Mouse (Mus musculus): Measurements from ENCODE around the gene Cep164.

The Cep164 gene

DNA sequence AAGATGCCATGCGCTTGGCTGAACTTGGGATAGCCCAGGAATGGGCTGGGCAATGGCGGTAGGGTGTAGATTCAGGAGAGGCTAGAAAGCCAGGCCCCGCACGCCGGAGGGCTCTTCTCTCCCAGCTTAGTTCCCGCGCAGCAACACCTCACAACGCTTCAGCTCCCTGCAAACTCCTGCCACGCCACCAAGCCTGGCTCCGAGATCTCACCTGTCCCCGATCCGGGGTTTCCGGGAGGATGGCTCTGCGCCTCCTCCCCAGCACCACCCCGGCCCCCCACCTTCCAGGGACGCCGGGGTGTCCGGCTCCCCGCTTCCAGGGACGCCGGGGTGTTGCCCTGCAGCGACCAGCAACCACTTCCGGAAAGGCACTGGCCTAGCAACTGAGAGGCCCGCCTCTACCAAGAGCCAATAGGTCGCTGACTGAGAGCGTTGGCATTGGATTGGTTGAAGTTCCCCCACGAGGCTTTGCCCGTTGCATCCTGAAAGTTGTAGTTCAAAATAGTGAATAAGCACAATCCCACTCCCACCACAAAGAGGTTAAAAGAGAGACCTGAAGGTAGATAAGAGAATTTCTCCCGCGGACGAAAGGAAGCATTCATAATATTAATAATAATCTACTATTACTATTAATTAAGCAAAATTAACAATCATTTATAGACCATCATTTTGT, at the start of gene Cep164:
TSS of gene Cep164 (minus strand) at position 401 of the 673 bp plus-strand sequence.
- DNase-seq (ENCODE audit: low read depth, low spot score): peak; percentile 96

DNA sequence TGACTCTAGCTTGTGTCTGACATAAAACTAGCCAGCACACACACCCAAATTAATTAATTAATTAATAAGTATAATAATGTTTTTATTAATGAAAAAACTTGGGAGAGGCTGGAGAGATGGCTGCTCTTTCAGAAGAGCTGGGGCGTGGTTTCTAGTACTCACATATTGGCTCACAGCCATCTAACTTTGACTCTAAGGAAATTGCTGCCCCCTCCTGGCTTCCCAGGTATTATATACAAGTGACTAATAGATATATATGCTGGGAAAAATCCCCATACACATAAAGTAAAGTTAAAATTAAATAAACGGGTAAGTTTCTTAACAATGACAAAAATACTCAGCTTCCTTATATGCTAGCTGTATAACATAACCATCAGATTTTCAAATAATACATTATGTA, 49.4 kb upstream of the Cep164 start:
- peak; percentile 85 for DNase-seq (ENCODE audit: low read depth, low spot score)

DNA sequence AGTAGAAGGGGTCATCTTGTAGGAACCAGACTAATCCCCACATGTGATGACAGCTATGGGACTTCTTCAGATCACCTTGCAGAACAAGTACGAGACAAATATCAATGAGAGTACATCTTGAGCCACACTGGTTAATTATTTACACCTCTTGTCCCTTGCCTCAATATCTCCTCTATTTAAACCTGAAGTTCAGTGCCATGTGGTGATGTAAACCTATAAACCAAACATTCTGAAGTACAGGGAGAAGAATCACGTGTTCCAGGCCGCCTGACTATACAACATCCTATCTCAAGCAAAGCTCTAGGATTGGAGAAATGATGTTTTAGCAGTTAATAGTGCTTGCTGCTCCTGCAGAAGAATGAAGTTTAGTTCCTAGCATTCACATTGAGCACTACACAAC, 41.8 kb upstream of the Cep164 start:
- DNase-seq (ENCODE audit: low read depth, low spot score): no peak

DNA sequence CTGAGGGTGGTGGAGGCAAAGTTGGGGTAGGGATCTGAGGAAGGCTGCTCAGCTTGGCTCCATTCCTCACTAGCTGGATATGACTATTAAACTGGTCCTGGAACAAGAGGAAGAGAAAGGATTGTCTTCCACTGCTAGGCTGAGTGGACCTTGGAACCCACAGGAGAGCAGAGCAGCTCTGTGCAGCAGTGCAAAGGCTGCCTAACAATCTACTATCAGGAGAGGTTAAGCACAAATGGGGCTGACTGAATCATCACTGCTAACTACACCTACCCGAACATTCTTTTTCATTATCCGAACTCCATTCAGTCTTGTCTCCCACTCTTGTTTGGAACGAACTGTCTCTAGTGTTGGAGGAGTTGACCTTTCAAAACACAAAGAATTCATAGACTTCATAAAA, 40.7 kb upstream of the Cep164 start:
- DNase-seq (ENCODE audit: low read depth, low spot score): no peak

DNA sequence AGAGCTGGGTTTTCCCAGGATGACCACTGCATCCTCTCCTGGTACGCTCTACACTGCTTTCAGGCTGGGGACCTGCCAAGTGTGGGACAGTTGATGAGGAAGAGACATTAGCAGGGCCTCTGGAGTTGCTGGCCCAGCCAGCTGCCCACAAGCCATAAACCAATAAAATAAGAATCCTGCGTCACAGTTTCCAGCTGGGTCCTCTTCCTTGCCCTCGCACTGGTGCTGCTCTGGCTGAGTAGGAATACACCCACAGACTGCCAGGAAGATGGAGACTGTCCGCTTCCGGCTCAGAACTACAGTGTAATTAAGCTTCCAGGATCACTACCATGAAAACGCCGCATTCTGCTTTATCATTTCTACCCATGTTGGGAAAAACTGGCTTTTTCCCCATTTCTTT, 33.3 kb upstream of the Cep164 start:
- no peak for DNase-seq (ENCODE audit: low read depth, low spot score)

DNA sequence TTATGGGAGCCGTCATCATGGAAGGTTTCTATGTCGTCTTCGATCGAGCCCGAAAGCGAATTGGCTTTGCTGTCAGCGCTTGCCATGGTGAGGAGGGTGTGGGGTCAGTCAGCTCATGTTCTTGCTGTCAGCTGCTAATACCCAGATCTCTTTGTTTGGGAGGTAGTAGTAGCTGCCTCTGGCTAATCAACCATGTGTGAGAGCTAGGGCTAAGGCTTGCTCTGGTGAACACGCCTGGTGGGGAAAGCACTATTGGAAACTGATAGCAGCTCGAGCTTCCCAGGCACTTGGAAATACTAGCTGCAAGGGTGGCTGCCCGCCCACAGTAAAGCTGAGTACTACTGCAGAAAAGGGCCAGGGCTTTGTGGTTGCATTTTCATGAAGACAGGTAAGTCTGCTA, 30.9 kb upstream of the Cep164 start:
- DNase-seq (ENCODE audit: low read depth, low spot score): no peak

DNA sequence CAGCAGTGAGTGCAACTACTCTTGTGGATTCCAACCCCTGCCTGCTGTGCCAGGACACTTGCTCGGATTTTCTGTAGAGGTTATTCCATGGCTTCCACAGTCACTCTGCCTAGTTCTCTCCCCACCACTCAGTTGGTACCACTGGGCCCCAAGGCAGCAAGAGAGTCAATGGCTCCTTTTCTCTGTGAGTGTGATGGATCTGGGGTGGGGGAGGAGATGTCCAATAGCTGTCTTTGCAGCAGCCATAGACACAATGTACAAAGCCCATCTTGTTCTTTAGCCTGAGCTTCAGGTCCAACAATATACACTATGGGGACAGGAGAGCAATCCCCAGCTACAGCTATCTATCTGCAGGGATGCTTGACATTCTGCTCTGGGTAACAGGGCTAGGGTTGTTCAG, 25.6 kb upstream of the Cep164 start:
- DNase-seq (ENCODE audit: low read depth, low spot score): no peak

DNA sequence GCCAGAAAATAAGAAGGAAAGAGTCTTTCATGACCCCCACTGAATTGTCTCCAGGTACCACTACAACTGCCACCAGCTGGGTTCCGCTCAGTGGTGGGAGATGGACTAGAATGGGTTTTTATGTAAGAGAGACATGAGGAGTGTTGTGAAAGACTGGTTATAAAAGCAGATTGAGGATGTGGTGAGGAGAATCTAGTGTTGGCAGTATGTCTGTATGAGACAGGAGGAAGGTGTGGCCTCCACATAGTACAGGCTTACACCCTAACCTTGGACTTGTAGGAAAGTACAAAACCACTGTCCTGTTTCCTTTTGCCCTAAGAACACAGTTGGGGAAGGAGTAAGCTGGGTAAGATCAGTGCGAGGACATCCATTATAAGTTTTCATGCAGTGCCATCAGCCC, 25.2 kb upstream of the Cep164 start:
- DNase-seq (ENCODE audit: low read depth, low spot score): no peak

DNA sequence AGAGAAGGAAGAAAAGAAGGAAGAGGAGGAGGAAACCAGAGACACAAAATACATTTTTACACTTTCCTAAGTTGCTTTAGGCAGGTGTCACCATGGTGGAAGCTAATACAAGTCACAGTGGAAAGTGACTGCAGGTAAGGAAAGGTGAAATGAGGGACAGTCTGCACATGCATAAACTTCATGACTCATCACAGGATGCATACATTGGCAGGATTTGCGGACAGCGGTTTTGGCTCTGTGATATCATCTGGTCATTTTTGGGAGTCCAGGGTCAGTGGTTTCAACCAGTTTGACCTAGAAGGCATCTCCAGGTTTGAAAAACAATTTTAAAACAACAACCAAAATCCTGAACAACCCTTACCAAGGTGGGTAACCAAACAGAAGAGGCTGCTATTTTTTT, 23.3 kb upstream of the Cep164 start:
- DNase-seq (ENCODE audit: low read depth, low spot score): no peak

DNA sequence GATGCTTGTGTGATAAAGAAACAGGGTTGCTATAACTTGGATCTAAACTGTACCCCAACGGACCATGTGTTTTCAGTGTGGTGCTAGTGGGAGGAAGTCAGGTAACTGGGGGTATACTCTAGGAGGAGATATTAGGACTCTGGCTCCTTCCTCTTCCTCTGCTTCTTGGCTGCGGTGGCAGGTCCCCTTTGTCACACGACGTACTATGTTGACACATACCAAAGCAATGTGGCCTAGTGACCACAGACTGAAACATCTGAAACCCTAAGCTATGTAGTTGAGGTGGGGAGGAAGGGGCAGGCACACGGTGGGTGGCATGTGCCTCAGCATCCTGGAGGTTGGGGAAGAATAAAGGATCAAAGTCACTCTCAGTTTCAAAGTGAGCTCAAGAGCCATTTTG, 22.8 kb upstream of the Cep164 start:
- DNase-seq (ENCODE audit: low read depth, low spot score): no peak

DNA sequence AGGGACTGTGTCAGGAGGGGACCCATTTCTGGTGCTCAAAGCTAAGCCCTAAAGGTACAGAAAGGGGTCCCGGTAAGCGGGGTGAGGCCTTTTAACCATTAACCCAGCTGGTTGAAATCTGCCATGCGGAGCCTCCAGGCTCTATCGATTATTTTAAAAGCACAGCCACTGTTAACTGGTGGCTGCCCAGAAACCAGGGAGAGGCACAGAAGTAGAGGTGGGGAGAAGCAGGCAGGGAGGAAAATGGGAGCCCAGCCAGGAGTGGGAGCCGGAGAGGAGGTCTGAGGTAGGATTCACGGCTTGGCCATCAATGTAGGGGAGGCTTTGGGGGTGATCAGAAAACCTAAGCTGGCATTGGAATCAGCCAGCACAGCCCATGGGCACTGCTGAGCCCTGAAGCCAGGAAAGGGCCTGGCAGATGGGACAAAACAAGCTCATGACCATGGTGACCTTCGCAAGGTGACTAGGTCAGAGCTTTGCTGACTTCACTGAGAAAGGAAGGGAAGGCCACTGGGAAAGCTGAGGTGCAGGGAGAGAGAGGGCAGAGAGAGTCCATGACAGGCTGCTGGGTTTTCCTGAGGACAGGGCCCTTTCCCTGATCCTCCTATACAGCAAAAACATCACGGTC, 22.2 kb upstream of the Cep164 start:
- no peak for DNase-seq (ENCODE audit: low read depth, low spot score)

DNA sequence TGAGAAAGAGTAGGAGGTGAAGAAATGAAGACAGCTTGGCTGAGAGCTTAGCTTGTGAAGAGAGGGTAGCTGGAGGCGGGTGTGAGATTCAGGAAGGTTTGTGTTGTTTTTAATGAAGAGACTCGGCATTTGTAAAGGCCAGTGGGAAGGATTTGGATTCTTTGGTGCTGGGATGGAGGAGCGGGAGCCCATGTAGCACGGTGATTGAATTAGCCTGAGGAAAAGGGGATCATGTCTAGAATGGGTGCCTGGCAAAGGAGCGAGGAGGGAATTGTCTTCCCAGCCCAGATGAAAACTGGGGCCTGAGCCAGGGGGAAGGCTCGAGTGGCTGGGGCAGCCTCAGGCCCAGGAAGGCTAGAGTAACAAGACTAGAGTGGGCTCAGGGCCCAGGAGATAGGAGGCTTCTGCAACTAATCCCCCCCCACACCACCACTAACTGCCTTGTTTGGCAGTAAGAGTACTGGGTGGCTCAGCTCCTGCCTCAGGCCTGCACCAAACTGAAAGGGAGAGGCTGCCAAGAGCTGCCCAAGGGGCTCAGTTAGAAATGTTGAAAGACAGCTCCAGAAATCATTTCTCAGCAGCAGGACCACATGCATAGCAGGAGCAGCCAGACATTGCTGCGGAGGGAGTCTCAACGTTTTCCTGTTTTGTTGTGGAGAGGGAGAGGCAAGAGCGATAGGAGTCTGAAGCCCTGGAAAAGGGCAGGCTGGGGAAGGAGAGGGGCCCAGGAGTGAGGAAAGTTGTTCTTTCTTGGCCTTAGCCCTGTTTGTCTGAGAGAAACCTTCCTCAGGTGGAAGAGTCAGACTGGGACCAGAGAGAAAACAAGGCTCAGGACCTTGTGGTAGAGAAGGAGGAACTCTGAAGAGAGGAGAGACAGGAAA, 21.3 kb upstream of the Cep164 start:
- DNase-seq (ENCODE audit: low read depth, low spot score): peak; percentile 60

DNA sequence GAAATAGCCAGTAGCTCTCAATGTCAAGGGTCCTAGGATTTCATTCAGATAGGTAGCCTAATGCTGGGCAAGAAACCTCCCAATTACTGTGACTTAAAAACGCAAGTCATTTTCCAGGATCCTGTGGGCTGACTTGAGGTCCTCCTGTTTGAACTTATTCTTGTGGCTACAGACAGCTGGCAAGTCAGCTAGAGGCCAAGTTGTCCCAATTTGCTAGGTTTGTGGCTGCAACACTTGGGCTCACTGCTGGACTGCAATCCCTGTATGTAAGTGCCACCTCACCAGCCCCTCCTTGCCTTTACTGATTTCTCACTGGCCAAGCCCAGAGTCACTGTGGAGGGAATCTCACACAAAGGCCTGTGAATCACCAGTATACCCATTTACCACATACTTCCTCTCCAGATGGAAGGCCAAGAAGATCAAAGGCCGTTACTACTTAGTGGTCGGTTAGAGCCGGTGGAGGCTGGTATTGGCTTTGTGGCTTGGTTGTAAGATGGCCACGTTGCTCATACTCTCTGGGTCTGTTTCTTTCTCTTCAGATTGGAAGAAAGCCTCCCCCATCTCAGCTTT, 18.5 kb upstream of the Cep164 start:
- DNase-seq (ENCODE audit: low read depth, low spot score): peak; percentile 91

DNA sequence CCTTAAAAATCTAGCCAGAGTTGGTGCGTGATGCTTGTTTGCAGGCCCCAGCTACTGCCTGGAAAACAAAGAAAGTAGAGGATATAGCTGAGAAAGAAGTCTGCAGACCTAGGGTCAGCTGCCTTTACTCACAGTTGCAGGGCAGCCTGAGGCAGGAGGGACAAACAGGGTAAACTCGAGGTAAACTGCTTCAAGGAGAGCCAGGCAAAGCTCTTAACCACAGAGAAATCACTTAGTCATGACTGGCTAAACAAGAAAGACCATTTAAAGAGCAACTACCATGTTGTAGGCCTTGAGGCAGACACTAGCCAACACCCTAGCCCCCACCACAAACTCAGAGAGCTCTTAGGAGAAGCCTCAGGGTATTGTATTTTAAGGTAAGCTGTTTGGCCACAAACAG, 17.7 kb upstream of the Cep164 start:
- DNase-seq (ENCODE audit: low read depth, low spot score): peak; percentile 60

DNA sequence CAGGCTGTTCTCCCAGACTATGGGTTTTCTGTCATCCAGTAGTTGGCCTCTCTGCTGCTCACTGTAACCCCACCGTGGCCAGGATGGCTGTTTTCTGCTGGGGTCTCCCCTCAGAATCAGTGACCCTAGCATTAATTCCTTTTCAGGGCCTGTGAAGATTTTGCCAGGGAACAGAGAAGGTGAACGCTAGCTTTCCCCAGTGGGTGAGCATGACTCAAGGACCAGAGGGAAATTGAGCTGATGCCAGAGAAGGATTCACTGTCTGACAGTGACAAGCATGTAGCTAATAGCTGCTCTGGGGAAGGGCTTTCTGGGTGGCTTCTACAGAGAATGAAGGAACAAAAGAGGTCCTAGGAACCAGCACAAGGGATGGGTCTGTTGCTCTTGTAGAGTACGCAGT, 17.1 kb upstream of the Cep164 start:
- DNase-seq (ENCODE audit: low read depth, low spot score): peak; percentile 89

DNA sequence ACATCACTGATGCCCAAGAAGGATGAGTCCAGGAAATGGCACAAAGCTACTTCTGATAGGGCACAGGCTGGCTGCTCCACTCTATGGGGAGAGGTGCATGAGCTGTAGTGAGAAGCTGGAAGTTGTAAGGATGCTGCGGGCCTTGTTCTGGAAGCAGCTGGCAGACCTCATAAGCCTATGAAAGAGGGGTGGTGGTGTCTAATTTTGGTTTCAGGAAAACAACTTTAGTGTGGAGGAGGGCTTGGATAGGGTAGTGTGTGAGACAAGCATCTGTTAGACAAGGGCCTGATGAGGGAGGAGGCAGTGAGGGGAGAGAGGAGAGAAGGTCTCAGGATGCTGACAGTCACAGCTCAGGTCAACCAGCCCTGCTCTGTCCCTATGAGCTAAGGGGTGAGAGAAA, 15.3 kb upstream of the Cep164 start:
- no peak for DNase-seq (ENCODE audit: low read depth, low spot score)

DNA sequence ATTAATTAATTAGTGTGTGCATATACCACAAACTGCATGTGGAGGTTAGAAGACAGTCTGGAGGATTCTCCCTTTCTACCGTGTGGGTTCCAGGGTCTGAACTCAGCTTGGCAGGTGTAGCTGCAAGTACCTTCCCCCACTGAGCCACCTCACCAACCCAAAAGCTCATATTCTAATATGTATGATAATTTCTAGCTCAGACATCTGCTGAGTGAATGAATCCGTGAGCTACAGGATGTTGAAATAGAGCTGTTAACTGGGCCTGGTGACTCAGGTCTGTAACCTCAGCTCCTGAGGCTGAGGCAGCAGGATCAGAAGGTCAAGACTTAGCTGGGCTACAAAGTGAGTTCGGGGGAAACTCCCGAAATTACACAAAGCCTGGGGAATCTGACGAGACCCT, 14.5 kb upstream of the Cep164 start:
- DNase-seq (ENCODE audit: low read depth, low spot score): peak; percentile 45

DNA sequence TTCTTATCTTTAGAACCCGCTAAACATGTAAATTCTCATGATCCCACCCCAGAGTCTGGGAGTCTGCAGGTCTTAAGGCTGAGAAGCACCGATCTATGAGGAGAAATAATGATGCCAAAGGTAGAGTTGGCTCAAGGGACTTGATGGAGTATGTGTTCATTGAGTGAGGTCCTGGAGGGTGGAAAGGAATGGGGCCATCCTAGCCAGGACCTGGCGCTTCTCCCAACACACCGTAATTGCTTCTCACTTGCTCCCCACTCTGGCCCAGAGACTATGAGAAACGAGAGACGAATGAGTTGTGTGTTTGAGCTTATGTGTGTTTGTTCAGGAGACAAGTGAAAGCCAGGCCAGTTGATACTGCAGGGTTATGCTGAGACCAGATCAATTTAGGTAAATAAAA, 13.0 kb upstream of the Cep164 start:
- DNase-seq (ENCODE audit: low read depth, low spot score): no peak

DNA sequence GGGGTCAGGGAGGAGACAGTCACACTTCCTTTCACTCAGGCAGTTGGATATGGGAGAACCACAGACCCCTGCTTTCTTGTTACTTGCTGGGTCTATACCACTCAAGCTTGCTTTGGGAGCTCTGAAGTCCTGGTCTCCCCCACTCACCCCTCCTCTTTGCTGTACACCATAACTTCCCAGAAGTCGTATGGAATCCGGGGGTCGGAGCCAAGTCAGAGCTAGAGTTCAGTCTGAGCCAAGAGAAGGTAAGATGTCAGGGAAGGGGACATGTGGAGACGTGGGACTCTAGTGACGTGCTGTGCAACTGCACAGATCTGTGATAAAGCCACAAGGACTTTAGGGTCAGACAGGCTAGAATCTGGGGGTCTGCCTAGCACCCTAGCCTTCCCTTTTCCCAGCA, 11.8 kb upstream of the Cep164 start:
- DNase-seq (ENCODE audit: low read depth, low spot score): no peak

DNA sequence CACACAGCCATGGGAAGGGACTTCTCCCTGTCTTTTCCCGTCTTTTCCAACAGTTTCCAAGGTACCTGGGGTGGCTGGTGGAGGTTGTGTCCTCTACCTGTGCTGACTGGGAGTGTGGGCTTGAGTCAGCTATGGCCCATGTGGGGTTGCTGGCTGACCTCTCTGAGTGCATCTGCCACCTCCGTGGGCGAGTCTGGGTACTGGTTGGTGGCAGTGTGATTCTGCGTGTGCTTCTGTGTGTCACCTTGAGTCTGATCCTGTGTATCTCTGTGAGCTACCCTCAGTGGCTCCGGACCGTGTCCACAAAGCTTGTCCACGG, 11.4 kb upstream of the Cep164 start:
- DNase-seq (ENCODE audit: low read depth, low spot score): no peak

DNA sequence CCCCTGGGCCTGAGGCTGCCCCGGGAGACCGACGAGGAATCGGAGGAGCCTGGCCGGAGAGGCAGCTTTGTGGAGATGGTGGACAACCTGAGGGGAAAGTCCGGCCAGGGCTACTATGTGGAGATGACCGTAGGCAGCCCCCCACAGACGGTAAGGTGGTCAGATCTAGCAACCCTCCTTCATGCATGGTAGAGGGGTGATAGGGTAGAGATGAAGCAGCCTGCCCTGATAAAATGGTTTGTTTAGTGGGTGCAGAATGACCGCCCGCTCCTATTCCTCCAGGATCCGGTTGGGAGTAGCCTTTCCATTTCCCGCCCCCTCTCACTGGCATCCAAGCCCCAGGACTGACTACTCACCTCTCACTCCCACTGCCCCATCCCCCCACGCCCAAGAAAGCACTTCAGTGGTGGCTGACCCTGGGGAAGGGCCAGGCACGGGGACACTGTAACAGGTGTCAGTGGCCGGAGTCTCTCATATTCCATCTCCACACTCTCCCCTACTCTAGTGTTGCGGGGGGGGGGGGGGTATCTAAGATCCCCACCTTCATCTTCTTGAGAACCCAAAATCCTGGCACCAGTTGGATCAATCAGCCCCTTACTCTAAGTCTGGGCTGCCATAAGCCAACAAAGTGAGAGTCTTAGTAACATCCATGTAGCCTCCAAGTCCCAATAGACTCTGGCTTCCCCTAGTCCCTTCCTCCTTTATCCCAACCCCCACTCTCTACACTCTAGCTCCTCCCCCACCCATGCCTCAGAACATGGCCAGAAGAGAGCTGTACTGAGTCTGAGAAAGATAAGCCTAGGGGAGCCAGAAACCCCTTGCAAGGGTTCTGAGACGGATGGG, 10.9 kb upstream of the Cep164 start:
- DNase-seq (ENCODE audit: low read depth, low spot score): peak; percentile 51

Data from 3T3-L1 (cell line).